Mouse (Mus musculus) heart, adult 11 months (tissue): Measurements from ENCODE around the gene Gm21425.
"Not testable (repeated sequence)": the region's sequence is repeated elsewhere in the genome, so short reads cannot be mapped to it uniquely, and the experiment has no call there.

ENCODE experiments used
- DNase-seq: peaks from one replicate; pipeline ENCODE4 v3.0.0; 2022

Gm21425 gene

GRCm38 (mm10) chrY:13161668-13162067 lies at the start of gene Gm21425:
Gene Gm21425 (plus strand): TSS chrY:13161968.
- not testable (repeated sequence) for DNase-seq

- not testable (repeated sequence) for DNase-seq
Observed at GRCm38 (mm10) chrY:13133392-13133791, 28.4 kb upstream of the Gm21425 start, which contains the start of gene Gm21891. Gene Gm21891 (minus strand): TSS chrY:13133492.
